Mouse (Mus musculus): ENCODE measurements around the gene Arhgdia.

Arhgdia gene

GRCm38 (mm10) chr11:120581490-120582267 is at the start of gene Arhgdia:
TSS of gene Arhgdia (minus strand) at chr11:120581624.
- in situ Hi-C loops (cut with MboI, MseI), result no loop called here

DNA sequence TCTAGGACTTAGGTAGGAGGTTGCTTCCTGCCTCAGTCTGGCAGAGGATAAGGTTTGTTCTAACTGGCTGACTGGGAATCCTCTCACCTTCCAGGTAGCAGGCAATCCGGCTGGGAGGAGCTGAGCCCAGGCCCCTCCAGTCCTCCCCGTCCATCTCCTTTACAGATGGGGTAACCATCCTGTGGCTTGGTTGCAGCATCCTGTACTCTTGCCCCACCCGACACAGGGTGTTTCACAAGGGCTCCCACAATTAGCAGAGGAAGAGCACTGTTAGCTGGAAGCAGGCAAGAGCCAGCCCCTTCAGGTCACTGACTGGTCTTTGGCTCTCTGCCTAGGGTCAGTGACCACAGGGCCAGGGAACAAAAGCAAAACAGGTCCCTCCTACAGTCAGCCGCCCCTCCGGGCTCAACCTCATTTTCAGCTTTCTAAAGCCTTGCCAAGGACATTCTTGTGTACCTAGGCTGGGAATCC is 49.0 kb upstream of the Arhgdia start:
- in situ Hi-C loops (cut with MboI, MseI), result no loop called here

DNA sequence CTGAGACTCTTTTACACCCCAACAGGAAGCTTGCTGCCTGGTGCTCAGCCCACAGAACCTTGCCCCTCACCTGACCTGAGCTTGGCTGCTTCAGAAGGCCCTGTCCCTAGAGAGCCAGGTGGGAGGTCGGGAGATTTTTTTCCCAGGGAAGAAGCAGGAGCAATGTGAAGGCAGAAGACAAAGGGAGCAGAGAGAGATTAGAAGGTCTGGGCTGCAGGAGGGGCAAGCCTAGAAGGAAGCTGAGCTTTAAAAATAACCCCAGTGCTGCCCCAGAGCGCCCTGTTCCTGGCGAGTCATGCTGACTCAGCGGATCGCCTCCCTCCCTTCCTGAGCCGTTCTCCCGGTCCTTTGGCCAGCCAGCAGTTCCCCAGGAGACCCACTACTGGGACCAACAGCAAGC is 48.5 kb upstream of the Arhgdia start:
- in situ Hi-C loops (cut with MboI, MseI), result loop anchor here (10.0 kb wide), 1 partner anchor 85 kb away; the partner anchor contains the start of genes Cenpx and Lrrc45

GRCm38 (mm10) chr11:120629341-120629730 is 47.9 kb upstream of the Arhgdia start:
- in situ Hi-C loops (cut with MboI, MseI), result loop anchor here (10.0 kb wide), 1 partner anchor 85 kb away; the partner anchor contains the start of genes Cenpx and Lrrc45

GRCm38 (mm10) chr11:120628601-120629340 is 47.3 kb upstream of the Arhgdia start:
- in situ Hi-C loops (cut with MboI, MseI), result loop anchor here (10.0 kb wide), 1 partner anchor 86 kb away; the partner anchor contains the start of genes Cenpx and Lrrc45

DNA sequence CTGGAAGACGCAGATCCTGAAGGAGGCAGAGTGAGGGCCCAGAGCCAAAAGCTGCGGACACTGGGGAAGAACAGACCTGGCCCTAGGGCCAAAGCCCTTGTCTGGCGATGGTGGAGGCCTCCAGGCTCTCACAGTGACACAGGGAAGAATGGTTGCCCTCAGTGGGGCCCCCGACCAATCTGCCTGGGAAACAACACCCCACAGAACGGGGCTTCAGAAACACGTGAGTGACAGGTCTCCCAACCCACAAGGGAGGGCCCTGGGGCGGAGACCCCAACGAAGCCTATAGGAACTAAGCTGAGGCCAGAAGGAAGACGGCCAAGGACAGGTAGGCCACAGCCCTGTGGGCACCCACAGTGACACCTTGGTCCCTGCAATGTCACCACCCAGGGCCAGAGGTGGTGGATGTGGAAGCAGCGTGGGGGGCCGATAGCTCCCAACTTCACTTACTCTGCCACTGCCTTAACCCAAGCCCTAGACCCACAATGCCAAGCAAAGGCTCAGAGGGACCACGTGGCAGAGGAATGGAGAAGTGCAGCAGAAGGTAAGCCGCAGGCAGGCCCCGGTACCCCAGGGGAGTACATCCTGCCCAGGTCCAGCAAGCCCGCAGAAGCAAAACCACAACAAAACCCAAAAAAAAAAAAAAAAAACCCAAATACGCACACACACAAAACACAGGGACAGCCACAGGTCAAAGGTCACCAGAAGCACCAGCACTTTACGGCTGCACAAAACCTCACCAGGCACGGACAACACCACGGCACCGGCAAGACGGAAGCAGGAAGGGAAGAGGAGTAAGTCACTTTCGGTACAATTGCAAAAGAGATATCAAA is 46.3 kb upstream of the Arhgdia start:
- in situ Hi-C loops (cut with MboI, MseI), result loop anchor here (10.0 kb wide), 1 partner anchor 87 kb away; the partner anchor contains the start of genes Cenpx and Lrrc45

DNA sequence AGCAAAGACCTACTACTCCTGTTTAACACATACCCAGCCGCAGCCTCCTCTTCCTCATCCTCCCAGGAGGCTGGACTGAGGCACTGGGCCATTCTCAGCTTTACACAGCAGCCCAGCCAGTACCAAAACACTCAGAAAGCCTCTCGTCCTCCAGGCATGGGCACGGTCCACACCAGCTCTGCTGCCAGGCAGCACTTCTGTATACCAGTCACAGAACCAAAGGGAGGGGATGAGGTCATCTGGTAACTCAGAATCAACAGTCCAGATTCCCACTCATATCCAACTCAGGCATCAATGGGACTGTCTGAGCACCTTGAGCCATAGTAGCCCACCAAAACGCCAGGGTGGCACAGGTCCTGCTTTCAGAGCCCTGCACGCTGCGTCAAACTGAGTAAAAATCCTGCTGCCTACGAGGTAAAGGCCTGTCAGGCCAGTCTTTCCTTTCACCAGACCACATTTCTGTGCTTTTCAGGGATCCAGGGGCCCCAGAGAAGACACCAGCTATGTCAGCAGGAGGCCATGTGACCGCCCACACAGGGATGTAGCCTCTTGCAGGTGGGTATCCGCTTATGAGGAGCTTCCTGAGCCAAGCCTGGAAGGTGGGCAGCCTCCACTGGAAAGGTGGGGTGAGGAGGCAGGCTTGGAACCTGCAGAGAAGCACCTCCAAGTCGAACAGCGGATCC is 45.5 kb upstream of the Arhgdia start:
- in situ Hi-C loops (cut with MboI, MseI), result loop anchor here (10.0 kb wide), 1 partner anchor 88 kb away; the partner anchor contains the start of genes Cenpx and Lrrc45

- in situ Hi-C loops (cut with MboI, MseI), result loop anchor here (10.0 kb wide), 1 partner anchor 90 kb away; the partner anchor contains the start of genes Cenpx and Lrrc45
These were observed 43.8 kb upstream of the Arhgdia start, which contains the start of gene Sirt7 for GRCm38 (mm10) chr11:120625152-120625775. TSS of gene Sirt7 (minus strand) at chr11:120625240.

DNA sequence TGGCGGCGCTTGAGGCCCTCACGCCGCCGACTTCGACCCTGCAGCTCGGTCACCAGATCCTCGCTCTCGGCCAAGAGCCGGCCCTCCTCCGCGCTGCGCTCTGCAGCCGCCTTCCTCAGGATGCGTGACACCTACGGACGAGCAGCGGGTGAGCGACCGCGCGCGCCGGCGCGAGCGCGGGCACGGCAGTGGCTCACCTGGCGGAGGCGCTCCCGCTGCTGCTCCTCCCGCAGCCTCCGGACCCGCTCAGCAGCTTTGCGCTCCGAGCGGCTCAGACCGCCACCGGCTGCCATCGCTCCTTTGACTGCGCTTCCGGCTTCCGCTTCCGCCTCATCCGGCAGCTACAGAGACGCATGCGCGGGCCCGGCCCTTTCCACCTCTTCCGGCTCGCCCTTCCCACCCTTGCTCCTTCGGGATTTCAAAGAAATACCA is 43.3 kb upstream of the Arhgdia start:
- in situ Hi-C loops (cut with MboI, MseI), result loop anchor here (10.0 kb wide), 1 partner anchor 90 kb away; the partner anchor contains the start of genes Cenpx and Lrrc45

DNA sequence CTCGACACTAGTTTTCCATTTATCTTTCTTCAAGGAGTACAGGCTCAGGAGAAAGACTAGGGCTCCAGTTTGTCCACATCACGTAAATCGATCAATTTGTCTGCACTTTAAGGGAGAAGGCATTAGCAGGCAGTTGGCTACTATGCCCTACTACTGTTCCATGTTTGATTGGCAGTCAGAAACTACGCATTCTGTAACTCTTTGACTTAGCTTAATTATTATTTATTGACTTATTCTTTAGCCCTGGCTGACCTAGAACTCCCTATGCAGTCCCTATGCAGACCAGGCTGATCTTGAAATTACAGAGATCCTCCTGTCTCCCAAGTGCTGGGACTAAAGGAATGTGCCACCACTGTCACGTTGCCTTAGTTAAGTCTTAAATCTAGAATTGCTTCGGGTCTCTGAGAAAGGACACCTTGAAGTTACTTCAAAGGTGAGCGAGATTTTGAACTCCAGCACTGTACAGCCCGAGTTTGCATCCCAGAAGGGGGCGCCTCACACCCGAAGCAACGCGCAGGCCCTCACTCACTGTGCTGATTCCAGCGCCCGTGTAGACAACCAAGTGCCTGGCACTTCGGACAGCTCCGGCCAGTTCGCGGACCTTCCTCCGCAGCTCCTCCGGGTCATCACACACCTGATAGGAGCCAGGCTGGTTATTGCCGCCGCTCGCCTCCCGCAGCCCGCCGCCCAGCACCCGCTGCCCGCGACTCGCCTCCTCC is 42.7 kb upstream of the Arhgdia start:
- in situ Hi-C loops (cut with MboI, MseI), result loop anchor here (10.0 kb wide), 1 partner anchor 91 kb away; the partner anchor contains the start of genes Cenpx and Lrrc45

DNA sequence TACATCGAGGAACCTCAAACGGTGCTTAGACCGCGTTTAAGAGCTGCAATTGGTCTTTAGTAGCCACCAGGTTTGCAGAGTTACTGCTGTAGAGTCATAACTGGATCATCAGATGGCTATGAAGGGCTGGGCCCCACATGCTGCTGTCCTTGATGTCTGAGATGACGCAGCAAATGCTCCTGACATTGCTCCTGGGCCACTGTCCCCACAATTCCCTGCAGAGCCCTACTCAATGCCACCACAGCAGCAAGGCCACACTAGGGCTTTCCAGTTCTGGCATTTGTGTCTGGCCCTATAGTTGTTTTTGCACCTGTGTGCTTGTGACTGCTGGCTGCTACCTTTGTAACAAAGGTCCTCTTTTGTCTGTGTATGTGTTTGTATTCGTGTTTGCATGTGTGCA is 41.4 kb upstream of the Arhgdia start:
- in situ Hi-C loops (cut with MboI, MseI), result loop anchor here (10.0 kb wide), 1 partner anchor 92 kb away; the partner anchor contains the start of genes Cenpx and Lrrc45

DNA sequence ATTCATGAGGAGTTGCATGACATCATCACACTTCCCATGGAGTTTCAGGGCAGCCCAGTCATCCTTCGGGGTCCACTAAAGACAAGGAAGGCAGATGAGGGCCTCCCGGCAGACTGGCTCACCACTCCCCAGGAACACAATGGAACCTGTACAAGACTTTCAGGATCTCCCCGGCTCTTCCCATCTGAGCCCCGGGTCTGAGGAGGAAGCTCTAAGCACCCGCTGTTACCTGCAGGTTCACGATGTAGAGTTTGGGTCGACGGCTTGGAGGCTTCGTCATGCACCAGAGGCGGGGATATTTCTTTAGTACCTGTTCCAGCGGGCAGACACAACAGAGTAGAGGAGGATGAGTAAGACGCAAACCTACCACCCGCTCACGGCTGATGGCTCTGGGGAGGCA is 38.8 kb upstream of the Arhgdia start:
- in situ Hi-C loops (cut with MboI, MseI), result loop anchor here (10.0 kb wide), 1 partner anchor 95 kb away; the partner anchor contains the start of genes Cenpx and Lrrc45

DNA sequence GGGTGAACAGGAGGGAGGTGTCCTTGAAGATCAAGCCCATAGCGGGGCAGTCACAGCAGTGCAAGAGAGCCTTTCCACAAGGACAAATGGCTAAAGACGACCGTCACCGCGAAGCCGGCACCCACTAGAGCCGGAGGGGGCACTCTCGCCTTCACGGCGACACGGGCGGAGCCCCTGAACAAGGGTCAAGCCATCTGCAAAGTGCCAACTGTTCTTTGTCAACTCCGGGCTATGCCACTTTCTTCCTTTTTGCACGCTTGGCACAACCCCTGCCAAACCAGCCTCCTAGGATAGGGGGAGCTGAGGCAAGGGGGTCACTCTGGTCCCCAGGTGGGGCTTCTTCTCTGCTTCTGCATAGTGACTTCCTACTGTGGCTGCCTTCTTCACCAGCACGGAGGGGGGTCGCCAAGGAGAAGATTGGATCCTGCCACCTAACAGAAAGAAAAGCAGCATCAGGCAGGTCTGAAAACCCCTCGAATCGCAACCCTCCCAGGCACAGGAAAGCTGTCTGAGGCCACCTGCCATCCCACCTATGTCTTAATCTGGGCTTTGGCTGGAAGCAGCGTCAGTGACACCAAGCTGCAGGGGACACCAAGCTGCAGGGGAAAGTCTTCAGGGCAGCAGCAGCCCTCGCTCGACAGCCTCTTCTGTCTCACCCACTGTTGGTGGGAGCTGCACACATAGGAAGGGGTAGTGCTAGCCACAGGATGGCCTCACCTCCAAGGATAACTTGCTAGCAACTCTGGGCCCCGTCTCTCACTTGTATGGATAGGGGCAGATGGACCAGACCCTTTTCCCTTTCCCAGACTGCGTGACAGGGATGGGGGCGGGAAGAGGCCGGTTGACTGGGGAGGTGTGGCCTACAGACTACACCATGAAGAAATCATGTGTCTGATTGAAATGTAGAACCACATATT is 37.5 kb upstream of the Arhgdia start:
- in situ Hi-C loops (cut with MboI, MseI), result no loop called here

DNA sequence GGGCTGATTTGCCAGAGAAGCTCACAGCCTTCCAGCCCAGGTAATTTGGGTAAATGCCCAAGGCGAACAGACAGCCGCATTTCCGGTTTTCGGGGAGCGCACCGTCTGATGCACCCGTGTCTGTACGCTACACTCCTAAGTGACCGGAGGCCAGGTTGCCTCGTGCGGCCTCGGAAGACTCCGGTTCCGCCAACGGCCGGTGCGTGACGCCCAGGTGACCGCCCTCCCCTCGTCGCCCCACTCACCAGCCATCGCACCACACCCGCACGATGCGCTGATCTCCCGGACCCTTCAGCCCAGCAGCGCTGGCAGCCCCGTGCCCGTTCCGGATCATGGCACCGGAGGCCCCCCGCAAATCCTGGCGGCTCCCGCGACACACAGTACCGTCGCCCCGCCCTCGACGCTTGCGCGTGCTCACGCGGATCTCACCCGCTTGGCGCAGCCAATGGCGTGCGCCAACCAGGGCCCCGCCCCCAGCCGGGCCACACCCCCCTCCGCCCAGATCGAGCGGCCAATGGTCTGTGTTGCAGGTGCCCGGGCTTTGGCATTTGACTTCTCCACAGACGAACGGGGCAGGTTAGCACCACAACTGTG is 36.2 kb upstream of the Arhgdia start, which contains the start of gene Pcyt2:
Gene Pcyt2, minus strand, starts transcription at position 418 of the 594 bp plus-strand sequence.
- in situ Hi-C loops (cut with MboI, MseI), result no loop called here

DNA sequence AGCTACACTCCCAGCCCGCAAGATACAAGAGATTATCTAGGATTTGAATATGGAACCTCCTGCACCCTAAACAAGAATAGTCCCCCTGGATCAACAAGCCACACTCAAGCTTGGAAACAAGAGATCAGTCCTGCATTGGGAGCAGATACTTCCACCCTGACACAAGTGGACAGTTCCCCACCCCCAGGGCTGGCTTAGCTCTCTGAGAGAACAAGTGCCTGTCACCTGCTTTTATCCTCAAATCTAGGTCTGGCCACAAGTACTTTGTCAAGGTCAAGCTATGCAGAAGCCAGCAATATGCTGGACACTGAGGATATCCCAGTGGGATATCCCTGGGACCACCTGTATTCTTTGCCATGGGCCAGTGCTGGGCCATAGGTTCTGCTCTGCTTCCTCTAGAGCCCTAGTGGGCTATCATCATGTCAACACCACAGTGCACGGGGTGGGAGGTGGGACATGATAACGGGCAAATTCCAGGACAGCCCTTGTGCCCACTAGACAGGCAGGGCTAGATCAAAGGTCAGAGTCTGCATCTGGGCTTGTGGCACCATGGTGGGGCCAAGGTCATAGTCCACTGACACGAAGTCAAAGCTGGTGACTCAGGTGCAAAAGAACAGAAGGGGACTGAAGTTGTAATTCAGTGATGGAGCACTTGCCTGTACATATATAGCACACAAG is 35.3 kb upstream of the Arhgdia start:
- in situ Hi-C loops (cut with MboI, MseI), result no loop called here

GRCm38 (mm10) chr11:120615606-120616203 is 34.3 kb upstream of the Arhgdia start:
- in situ Hi-C loops (cut with MboI, MseI), result no loop called here
